Mouse (Mus musculus) CH12.LX (cell line): ENCODE data around the gene Ankrd28. TPM values are rescaled to one million over a fixed set of nuclear protein-coding genes. Genes with fewer than 3 reads are reported as not detected.

ENCODE experiments used
- DNase-seq: peaks from one replicate; pipeline ENCODE4 v3.0.0-alpha.2; 2013; ENCODE audit errors: extremely low read depth
- H3K27ac ChIP-seq: 2 replicates; pipeline ENCODE4 v1.5.1; 2012; ENCODE audit warnings: low read depth, mild to moderate bottlenecking, control low read depth, moderate library complexity; ENCODE audit not compliant: insufficient read depth
- H3K27me3 ChIP-seq: replicated peaks from 2 replicates; pipeline ENCODE3; 2012; ENCODE audit warnings: inconsistent platforms
- H3K36me3 ChIP-seq, 2 experiments: replicated peaks in 1 of 2; 2 replicates each; pipeline versions ENCODE3 to v1.6.1; 2012; ENCODE audit warnings: inconsistent platforms in 1 of 2, low read length in 1 of 2, mild to moderate bottlenecking in 1 of 2, mixed read lengths in 1 of 2, moderate library complexity in 1 of 2; ENCODE audit not compliant: control insufficient read depth in 1 of 2, insufficient read depth in 1 of 2
- H3K4me1 ChIP-seq, 2 experiments: 2 replicates each; pipeline ENCODE4 v1.6.1; 2012; ENCODE audit warnings: inconsistent platforms in 1 of 2, moderate library complexity in 1 of 2; ENCODE audit not compliant: insufficient read depth in 2 of 2, control insufficient read depth in 1 of 2
- H3K4me2 ChIP-seq: 2 replicates; pipeline ENCODE4 v1.6.1; 2012; ENCODE audit warnings: low read depth, mild to moderate bottlenecking, control low read depth; ENCODE audit not compliant: poor library complexity, insufficient read depth, severe bottlenecking
- H3K4me3 ChIP-seq, 3 experiments: fragments of 150-350 bp in 1 of 3; sonication (generic) in 1 of 3; replicated peaks in 1 of 3; 2 replicates each; pipeline versions ENCODE3 to v1.5.1; 2011 to 2012; ENCODE audit warnings: low read depth in 2 of 3, low read length in 2 of 3, mild to moderate bottlenecking in 2 of 3, moderate library complexity in 2 of 3, control low read depth in 1 of 3, improper control_type of control experiment in 1 of 3, inconsistent platforms in 1 of 3, mixed read lengths in 1 of 3; ENCODE audit not compliant: poor library complexity in 1 of 3
- H3K79me2 ChIP-seq: replicated peaks from 2 replicates; pipeline ENCODE4 v1.6.1; 2012; ENCODE audit warnings: mild to moderate bottlenecking, moderate library complexity; ENCODE audit not compliant: control insufficient read depth, poor library complexity, insufficient read depth, severe bottlenecking; ENCODE audit errors: extremely low read depth
- H3K9ac ChIP-seq: 2 replicates; pipeline ENCODE4 v1.6.1; 2012; ENCODE audit warnings: low read depth, mild to moderate bottlenecking, control low read depth, moderate library complexity; ENCODE audit not compliant: insufficient read depth
- H3K9me3 ChIP-seq: replicated peaks from 2 replicates; pipeline ENCODE3; 2012; ENCODE audit warnings: low read length, inconsistent platforms, mixed read lengths
- CHD1 ChIP-seq: IDR thresholded peaks from 2 replicates; pipeline ENCODE4 v1.6.1; 2012; ENCODE audit warnings: low read depth, low read length, improper control_type of control experiment, inconsistent platforms
- EP300 ChIP-seq: IDR thresholded peaks from 2 replicates; pipeline ENCODE4 v1.6.1; 2011; ENCODE audit warnings: low read length, improper control_type of control experiment
- HCFC1 ChIP-seq: IDR thresholded peaks from 2 replicates; pipeline ENCODE4 v1.6.1; 2012; ENCODE audit warnings: low read depth, mild to moderate bottlenecking, inconsistent platforms, low read length, improper control_type of control experiment
- IRF4 ChIP-seq: IDR thresholded peaks from 2 replicates; pipeline ENCODE4 v1.6.1; 2014; ENCODE audit warnings: low read depth, mild to moderate bottlenecking, inconsistent platforms, low read length, improper control_type of control experiment
- JUND ChIP-seq: conservative IDR thresholded peaks from 2 replicates; pipeline ENCODE4 v1.6.1; 2011; ENCODE audit warnings: low read depth, low read length, improper control_type of control experiment
- MAZ ChIP-seq: IDR thresholded peaks from 2 replicates; pipeline ENCODE4 v1.6.1; 2012; ENCODE audit warnings: low read depth, mild to moderate bottlenecking, inconsistent platforms, low read length, improper control_type of control experiment, moderate library complexity
- MEF2A ChIP-seq: IDR thresholded peaks from 2 replicates; pipeline ENCODE4 v1.6.1; 2014; ENCODE audit warnings: low read depth, mild to moderate bottlenecking, inconsistent platforms, low read length, improper control_type of control experiment, borderline replicate concordance
- MXI1 ChIP-seq: IDR thresholded peaks from 2 replicates; pipeline ENCODE4 v1.6.1; 2011; ENCODE audit warnings: mild to moderate bottlenecking, low read depth, low read length, improper control_type of control experiment
- NELFE ChIP-seq: IDR thresholded peaks from 2 replicates; pipeline ENCODE4 v1.6.1; 2011; ENCODE audit warnings: low read depth, low read length, improper control_type of control experiment
- PAX5 ChIP-seq: IDR thresholded peaks from 2 replicates; pipeline ENCODE4 v1.6.1; 2012; ENCODE audit warnings: low read length, inconsistent platforms, mixed read lengths
- RAD21 ChIP-seq: IDR thresholded peaks from 2 replicates; pipeline ENCODE4 v1.6.1; 2011; ENCODE audit warnings: low read depth, mild to moderate bottlenecking, low read length, improper control_type of control experiment, moderate library complexity
- RCOR1 ChIP-seq: conservative IDR thresholded peaks from 2 replicates; pipeline ENCODE4 v1.6.1; 2012; ENCODE audit warnings: low read depth, mild to moderate bottlenecking, inconsistent platforms, low read length, improper control_type of control experiment
- TBP ChIP-seq: conservative IDR thresholded peaks from 2 replicates; pipeline ENCODE4 v1.6.1; 2011; ENCODE audit warnings: low read depth, low read length, improper control_type of control experiment
- TCF12 ChIP-seq: IDR thresholded peaks from 2 replicates; pipeline ENCODE4 v1.6.1; 2014; ENCODE audit warnings: low read depth, mild to moderate bottlenecking, inconsistent platforms, low read length, improper control_type of control experiment
- ZNF384 ChIP-seq: IDR thresholded peaks from 2 replicates; pipeline ENCODE4 v1.6.1; 2012; ENCODE audit warnings: low read depth, low read length, improper control_type of control experiment, inconsistent platforms
- dilution Hi-C: fragments of 300-500 bp; cut with MboI; formaldehyde crosslinking; loops from 2 replicates; pipeline ENCODE4 v1.14.3; 2020; ENCODE audit warnings: low sequenced_read_pairs; ENCODE audit not compliant: extremely low pct_unique_long_range_greater_than_20kb, extremely low pct_ligation_motif_present
- in situ Hi-C: fragments of 300-500 bp; cut with MboI; formaldehyde crosslinking; loops from 3 replicates; pipeline ENCODE4 v1.14.3; 2019; ENCODE audit warnings: low sequenced_read_pairs, low pct_ligation_motif_present, low pct_unique_long_range_greater_than_20kb, mixed read lengths
- polyA plus RNA-seq: library from polyadenylated mRNA; unstranded; fragments of >175 nt; gene quantifications from 2 replicates; pipeline ENCODE4 v1.2.1, GENCODE M21; 2012; ENCODE audit warnings: low read depth; ENCODE audit not compliant: insufficient read length
- total RNA-seq, 2 experiments: library from RNA; depleted of rRNA; stranded (reverse); fragments of 300-350 nt in 1 of 2; fragments of >200 nt in 1 of 2; gene quantifications; 2 replicates each; pipeline ENCODE4 v1.2.3; 2012 to 2014

Gene Ankrd28
- total and polyA plus RNA-seq, 3 experiments: 7.3 to 15.0 (median 14.9) TPM

DNA sequence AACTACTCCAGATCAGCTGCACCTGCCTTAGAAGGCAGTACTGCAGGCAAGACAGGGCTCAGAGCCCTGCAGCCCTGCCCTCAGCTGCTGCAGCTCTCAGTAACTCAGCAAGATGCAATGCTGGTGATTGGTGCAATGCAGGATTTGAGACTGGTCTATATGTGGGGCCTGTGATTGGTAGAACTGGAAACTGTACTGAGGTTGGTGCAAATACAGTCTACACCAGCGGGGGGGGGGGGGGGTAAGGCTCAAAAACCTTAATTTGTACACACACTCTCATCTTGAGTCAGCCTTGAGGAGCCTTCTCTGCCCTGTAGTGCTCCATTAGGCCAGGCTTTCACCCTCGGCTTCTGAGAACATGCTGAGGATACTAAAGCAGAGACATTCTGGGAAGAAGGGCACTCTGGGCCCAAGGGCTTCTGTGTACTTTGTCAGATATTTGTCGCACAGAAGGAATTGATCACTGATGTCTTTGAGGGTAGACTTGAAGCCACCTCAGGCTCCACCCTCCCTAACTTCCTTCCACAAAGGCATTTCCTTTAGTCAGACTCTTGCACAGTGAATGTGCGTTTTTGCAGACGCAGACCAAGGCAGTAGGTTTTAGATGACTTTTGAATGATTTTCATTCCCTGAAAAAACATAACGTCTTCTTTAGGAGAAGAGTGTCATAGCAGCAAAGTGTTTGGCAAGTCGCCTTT lies 146.0 kb downstream of the Ankrd28 start:
- no peaks in the 10 kb centered on the region for H3K36me3 ChIP-seq
- TF ChIP-seq JUND (no peak), CHD1 (no peak), IRF4 (peak; percentile 54; the same call in 1 of the 2 replicates), MXI1 (0 out of 2 replicates have a peak, but pooled peaks have one; percentile 32), TCF12 (no peak)
- in situ Hi-C loops: no loop called here
- dilution Hi-C loops: no loop called here
- H3K27me3 ChIP-seq: no peaks in the 10 kb centered on the region
- H3K9me3 ChIP-seq: no peaks in the 10 kb centered on the region
- H3K79me2 ChIP-seq: no peaks in the 10 kb centered on the region
- DNase-seq: peak; percentile 56
- 0 out of 2 replicates have a peak overlapping the region, but pooled peaks have one; percentile 8 for H3K27ac ChIP-seq
- peak overlapping the region; percentile 6; the same call in 1 of the 2 replicates for H3K4me2 ChIP-seq
- peak overlapping the region; percentile 22 for H3K9ac ChIP-seq
- H3K4me3 ChIP-seq: no peak overlapping the region
- H3K4me1 ChIP-seq: peaks cover 28 to 62% of the 10 kb centered on the region in 2 experiments

DNA sequence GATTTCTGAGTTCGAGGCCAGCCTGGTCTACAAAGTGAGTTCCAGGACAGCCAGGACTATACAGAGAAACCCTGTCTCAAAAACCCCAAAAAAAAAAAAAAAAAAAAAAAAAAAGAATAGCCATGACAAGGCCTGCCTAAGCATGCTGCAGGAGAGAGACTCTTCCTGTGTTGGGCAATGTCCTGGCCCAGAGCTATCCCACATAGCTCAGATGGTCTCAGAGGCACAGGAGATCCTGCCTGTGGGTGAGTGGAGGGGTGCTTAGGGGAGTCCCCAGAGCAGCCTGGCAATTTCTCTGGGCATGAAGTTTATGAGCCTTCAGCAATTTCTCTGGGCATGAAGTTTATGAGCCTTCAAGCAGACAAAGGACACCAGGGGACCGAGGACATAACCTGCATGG lies 146.8 kb downstream of the Ankrd28 start:
- H3K27ac ChIP-seq: no peak overlapping the region
- no peaks in the 10 kb centered on the region for H3K27me3 ChIP-seq
- no peak for DNase-seq
- dilution Hi-C loops: no loop called here
- H3K9ac ChIP-seq: no peak overlapping the region
- H3K4me1 ChIP-seq: peaks cover 28 to 62% of the 10 kb centered on the region in 2 experiments
- no peak overlapping the region for H3K4me2 ChIP-seq
- no peaks in the 10 kb centered on the region for H3K79me2 ChIP-seq
- no peaks in the 10 kb centered on the region for H3K36me3 ChIP-seq
- TF ChIP-seq EP300 (no peak), ZNF384 (0 out of 2 replicates have a peak, but pooled peaks have one; percentile 33)
- in situ Hi-C loops: no loop called here
- H3K4me3 ChIP-seq: no peak overlapping the region
- H3K9me3 ChIP-seq: no peaks in the 10 kb centered on the region

DNA sequence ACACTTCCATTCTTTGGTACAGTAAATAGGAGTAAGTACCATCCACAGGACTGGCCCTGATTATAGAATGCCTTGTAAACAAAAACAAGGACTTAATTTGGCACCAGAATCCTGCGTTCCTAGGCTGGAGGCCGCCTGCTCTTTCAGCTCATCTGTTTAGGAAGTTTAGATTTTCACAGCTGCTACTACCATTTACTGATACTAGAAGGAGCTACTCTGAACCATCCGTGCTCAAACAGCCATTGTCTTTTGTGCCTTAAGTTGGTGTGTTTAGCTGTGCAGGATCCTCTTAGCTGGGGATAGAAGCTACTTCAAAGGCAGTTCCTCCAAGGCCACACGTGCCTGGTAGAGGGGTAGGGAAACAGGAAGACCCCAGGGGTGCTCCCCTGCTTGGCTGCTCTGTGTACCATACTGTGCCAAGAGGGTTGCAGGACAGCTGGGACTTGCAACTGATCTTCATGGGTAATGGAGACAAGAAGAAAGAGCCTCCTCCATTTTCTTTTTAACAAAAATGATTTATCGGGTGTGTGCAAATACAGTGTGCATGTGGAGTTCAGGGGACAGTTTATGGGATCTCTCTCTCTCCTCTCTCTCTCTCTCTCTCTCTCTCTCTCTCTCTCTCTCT lies 148.4 kb downstream of the Ankrd28 start:
- Histone ChIP-seq H3K9me3 (no peaks in the 10 kb centered on the region), H3K79me2 (no peaks in the 10 kb centered on the region), H3K4me1 (peaks cover 28 to 62% of the 10 kb centered on the region in 2 experiments), H3K4me3 (no peak overlapping the region), H3K4me2 (no peak overlapping the region), H3K9ac (no peak overlapping the region), H3K36me3 (no peaks in the 10 kb centered on the region), H3K27ac (no peak overlapping the region), H3K27me3 (no peaks in the 10 kb centered on the region)
- dilution Hi-C loops (no loop called here), in situ Hi-C loops (no loop called here)
- no peak for DNase-seq
- no peak for TF ChIP-seq TCF12
- TF ChIP-seq RAD21: no peak
- TF ChIP-seq NELFE: no peak
- no peak for TF ChIP-seq PAX5
- no peak for TF ChIP-seq HCFC1
- no peak for TF ChIP-seq TBP
- TF ChIP-seq MAZ: no peak
- no peak for TF ChIP-seq RCOR1
- TF ChIP-seq EP300: no peak
- no peak for TF ChIP-seq MEF2A
